Mouse (Mus musculus) embryo, embryonic 9.5 days (tissue): Measurements from ENCODE around the gene Stard9.

ENCODE experiments used
- DNase-seq: peaks from one replicate; pipeline ENCODE4 v3.0.0-alpha.2; 2017; ENCODE audit errors: extremely low spot score

Gene Stard9

DNA sequence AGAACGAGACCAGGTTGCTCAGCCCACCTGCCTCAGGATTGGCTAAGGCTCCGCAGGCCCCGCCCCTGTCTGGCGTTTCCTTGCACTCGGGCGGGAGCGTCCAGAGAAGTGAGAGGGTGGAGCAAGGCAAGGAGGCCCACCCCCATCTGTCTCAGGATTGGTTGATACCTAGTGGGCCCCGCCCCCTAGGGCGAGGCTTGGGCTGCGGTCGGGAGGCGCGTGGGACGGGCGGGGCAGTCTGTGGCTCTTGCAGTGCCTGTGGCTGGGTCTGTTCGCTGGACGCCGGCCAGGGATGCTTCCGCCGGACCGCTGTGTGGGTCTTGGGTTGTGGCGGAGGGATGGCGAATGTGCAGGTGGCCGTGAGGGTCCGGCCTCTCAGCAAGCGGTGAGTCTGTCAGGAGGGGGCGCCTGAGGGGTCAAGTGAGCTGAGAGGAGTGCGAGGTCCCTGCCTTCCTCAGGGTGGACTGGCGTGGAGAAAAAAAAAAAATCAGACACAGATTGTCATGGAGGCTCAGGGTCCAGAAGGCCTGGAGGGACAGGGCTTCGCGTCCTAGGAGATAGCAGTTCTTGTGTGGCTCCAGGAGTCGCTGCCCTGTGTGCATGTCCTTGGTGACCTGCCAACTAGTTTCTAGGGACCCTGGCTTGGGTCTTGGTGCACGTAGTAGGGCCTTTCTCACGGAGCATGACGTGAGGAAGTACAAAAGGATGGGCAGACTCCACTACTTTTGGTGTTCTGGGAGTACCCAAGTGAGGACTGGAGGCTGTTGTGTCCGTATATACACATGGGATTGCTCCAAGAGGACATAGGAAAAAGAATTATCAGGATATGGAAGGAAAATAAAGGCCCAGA, at the start of gene Stard9:
Gene Stard9 (plus strand): TSS at position 236 of the 850 bp plus-strand sequence.
- peak; percentile 97 for DNase-seq

DNA sequence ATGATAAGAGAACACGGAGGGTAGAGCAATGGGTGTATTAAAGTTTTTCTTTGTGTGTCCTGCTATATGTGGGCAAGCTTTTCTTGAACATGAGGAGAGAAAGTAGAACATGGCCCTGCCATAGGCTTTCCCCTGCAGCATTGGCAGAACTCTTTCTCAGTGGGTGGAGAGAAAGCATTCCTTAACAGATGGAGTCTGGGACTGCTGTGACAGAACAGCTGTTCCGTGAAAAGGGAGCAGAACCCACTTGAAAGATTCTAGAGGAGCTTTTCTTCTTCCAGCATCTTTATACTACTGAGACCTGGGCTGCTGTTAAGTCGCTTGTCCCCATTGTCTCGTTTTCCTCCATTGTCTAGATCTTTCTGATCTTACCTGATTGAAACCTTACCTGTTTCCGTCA, 39.2 kb upstream of the Stard9 start:
- DNase-seq = no peak

DNA sequence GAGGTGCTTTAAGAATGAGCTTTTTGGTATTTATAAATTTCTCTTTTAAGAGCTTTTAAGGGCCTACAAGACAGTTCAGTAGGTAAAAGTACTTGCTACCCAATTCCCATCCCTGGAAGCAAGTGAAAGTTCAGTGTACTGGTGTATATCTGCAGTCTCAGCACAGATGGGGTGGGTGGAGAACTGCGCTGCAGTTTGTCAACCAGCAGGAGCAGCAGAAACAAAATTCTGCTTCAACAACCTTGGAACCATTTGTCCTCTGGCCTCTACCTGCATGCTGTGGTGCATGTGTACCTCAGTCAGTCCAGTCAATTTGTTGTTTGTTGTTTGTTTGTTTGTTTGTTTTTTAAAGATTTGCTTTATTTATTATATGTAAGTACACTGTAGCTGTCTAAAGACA, 36.7 kb upstream of the Stard9 start:
- no peak for DNase-seq

GRCm38 (mm10) chr2:120597734-120598133, 31.2 kb upstream of the Stard9 start:
- no peak for DNase-seq

DNA sequence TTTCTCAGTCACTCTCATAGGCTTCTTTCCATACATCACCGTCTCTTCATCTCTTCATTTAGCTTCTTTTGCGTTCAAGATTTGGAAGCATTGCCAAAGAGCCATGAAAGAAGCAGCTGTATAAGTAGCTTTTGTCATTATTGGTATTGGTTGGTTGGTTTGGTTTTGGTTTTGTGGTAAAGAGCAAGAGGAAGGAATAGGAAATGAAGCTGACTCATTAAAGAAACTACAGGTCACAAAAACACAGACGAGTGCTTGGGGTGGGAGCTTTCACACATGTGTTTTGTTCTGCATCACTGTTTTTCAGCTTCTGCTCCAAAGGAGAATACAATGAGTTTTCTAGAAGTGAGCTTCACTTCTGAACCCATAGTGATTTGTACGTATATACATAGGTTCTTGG, 29.4 kb upstream of the Stard9 start:
- no peak for DNase-seq

DNA sequence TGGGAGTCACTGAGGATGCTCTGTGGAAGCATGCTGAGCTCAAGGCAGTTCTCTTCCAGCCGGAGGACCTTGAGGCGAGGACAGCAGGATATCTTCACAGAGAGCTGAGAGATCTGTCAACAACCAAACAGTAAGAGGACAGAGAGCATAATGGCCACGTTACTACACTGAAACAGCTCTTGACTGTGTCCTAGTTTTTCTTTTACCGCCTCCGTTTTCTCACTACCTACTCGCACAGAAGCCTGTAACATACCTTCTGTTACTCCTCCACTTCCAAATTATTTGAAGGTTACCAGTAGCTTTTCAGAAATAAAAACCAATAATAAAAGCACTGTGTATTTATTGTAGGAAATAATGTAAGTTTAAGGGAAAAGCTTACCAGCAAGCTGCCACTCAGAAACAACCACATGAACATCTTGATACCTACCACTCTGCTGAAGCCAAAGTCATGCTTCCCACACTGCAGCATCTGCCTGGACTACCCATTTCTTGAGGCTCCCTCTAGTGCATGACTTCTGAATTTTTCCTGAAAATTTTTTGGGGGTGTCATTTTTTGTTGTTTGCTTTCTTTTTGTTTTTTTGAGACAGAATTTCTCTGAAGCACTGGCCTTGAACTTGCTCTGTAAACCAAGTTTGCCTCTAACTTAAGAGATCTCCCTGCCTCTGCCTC, 22.8 kb upstream of the Stard9 start:
- DNase-seq = no peak

DNA sequence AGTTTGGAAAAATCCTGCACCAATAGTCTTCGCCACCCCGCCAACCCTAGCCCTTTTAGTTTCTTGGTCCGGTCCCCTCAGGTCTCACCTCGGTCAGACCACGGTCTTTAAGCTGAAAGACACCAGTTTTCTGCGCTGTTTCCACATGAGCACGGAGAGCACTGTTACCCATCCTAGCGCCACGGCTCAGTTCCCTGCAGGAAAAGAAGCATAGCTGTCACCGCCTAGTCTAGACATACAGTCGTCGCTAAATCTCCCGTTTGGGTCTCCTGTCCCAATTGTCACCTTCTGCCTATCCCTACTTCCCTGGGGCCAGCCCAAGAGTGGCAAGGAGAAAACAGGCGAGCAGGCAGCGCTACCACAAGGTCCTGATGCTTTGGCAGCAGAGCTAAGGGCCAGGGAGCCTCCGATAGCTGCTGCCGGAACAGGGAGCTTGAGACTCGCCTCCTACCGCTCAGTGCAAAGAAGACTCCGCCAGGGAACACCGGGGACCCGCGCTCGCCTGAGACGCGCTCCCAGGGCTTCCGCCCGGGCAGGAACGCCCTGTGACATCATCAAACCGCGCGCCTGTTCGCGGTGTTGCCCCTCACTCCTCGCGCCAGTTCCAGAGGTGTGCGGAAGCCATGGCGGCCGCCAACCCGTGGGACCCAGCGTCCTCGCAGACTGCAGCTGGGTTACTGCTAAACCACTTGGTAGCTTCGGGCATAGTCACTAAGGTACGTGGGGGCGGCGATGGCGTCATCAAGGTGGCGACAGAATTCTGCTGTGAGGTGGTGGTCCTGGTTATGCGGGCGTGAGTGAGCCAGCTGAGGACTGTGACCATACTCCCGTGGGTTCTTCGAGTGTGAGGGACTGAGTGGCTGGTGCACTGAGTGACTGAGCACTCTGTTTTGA, 19.8 kb upstream of the Stard9 start, which contains the start of the genes Haus2 and Lrrc57:
Gene Haus2 (plus strand): TSS at position 554 of the 894 bp plus-strand sequence.
Gene Lrrc57 (minus strand): TSS at position 691 of the 894 bp plus-strand sequence.
- DNase-seq = peak; percentile 94

- DNase-seq = no peak
Observed at GRCm38 (mm10) chr2:120616279-120617163, 12.4 kb upstream of the Stard9 start.

DNA sequence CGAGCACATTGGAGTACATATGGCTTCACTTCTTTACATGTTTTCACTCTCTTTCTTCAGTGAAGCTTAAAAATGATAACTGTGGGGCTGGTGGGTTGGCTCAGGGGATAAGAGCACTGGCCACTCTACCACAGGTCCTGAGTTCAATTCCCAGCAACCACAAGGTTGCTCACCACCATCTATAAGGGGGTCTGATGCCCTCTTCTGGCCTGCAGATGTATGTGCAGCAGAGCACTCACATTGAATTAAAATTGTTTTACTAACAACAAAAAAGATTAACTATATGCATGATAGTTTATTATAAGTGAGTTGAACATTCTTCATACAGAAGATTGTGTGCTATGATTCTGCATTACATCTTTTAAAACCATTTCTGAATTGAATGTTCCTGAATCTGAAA, 9.4 kb upstream of the Stard9 start:
- DNase-seq = no peak

DNA sequence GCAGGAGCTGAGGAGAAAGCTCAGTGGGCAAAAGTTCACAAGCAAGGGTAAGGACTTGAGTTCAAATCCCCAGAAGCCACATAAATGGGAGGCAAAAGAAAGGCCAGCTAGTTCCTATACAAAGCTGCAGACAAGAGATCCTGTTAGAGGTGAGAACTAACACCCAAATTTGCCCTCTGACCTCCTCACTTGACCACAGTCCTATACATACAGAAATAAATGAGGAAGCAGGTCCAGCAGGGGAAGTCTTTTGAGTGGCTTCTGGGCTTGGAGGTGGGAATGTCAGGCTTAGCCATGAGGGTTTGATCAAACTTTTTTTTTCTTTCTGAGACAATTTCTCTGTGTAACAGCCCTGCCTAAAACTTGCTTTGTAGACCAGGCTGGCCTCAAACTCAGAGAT, 6.0 kb upstream of the Stard9 start:
- DNase-seq = no peak

DNA sequence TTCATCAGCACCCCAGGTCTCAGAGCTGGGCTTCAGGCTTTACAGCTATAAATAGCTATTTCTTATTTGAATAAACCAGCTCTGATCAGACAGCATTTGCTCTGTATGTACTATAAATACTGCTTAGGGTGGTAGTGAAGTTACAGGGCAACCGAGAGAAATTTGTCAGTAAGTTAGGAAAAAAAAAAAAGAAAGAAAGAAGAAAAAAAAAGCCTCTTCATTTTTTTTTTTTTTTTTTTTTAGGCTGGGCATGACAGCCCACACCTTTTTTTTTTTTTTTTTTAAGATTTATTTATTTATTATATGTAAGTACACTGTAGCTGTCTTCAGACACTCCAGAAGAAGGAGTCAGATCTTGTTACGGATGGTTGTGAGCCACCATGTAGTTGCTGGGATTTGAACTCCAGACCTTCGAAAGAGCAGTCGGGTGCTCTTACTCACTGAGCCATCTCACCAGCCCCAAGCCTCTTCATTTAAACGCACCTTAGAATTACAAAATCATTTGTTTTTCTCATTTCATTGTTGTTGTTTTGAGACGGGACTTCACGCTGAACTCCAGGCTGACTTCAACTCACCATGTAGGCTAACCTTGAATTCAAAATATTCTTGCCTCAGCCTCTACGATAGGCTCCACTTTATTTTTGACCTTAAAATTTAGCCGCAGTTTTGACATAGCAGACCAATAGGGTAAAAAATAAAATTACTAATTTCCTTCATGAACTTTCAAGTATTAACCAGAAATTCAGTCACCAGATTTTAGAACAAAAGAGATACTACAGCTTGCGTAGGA, 650 bp upstream of the Stard9 start:
- DNase-seq = no peak

- DNase-seq = no peak
Observed at GRCm38 (mm10) chr2:120630246-120630645, 1.3 kb downstream of the Stard9 start.

DNA sequence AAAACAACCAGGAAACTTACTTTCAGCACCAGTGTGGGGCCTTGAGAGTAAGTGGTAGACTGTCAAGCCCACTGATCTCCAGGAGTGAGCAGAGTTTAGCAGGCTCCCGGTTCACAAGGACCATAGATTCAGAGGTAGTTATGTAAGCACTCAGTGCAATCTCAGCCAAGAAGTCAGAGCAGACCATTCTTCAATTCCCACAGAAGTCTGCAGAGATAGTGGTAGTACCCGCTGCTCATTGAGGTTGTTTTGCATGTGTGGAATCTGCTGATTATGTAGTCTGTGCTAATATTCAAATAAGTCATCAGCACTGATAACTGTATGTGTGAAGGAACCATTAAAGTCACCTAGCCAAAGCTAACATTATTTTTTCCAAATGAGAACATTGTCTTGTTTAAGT, 1.7 kb downstream of the Stard9 start:
- no peak for DNase-seq

DNA sequence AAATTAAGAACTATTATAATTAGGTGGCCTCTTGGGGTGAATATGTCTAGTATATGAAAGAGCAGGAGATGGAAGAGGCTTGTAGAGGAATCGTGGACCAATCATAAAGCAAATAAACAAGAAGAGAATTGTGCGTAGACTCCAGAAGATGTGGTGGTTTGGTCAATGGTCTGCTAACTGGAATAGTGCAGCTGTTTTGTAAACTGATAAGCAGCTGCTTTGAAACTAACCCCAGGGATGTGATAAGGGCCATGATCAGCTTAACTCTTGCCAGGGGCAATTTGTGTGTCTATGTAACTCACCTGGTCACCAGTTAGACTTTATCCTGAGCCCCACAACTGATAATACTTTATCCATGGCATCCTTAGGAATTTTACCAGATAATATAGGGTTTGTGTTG, 2.6 kb downstream of the Stard9 start:
- no peak for DNase-seq

DNA sequence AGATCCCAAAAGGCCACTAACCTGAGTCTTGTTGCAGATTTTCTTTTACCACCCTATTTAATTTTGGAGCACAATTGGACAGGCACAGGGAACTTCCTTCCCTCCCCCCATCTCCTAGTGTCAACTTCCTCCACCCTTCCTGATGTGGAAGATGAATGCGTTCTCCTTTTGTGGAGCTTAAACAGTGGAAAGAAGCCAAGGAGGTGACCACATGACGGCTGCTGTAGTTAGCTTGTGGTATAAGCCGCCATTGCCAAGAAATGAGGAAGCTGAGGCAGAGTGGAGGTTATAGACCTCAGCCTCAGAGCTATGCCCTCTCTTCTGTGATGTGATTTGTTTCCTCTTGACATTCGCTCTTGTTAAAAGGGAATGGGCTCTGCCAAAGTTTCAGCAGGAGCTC, 3.0 kb downstream of the Stard9 start:
- no peak for DNase-seq

DNA sequence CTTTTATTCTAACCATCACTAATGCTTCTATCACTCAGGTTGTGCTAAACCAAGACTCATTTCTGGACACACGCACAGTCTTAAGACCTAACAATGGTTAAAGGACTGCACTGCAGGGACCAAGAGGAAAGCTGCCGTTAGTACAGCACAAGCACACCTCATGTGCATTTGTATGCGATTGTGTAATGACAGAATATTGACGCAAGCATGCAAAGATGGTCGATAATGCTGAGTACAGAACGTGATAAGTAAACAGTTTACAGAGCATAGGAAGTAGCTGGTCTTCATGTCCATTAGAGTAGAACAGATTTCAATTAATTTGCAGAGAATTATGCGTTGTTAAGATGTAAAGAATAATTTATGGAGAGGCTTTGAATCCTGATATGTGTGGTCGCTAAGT, 11.9 kb downstream of the Stard9 start:
- no peak for DNase-seq

GRCm38 (mm10) chr2:120643836-120644235, 14.9 kb downstream of the Stard9 start:
- no peak for DNase-seq

DNA sequence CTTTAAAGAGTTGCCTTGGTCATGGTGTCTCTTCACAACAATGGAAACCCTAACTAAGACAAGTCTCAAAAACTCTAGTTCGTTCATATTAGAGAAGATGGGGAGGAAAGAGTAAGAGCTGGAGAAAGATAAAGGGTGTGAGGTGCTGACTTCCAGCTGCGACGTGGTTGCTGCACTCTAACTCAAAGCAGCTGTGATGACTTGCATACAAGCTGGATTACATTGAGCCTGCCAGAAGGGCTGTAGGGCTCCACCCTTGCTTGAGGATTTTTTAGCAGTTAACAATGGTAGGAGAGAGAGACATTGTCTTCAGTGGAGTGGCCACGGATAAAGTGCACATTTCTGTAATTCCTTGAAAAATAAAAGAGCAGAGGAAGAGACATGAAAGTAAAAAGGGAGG, 17.9 kb downstream of the Stard9 start:
- DNase-seq = no peak

DNA sequence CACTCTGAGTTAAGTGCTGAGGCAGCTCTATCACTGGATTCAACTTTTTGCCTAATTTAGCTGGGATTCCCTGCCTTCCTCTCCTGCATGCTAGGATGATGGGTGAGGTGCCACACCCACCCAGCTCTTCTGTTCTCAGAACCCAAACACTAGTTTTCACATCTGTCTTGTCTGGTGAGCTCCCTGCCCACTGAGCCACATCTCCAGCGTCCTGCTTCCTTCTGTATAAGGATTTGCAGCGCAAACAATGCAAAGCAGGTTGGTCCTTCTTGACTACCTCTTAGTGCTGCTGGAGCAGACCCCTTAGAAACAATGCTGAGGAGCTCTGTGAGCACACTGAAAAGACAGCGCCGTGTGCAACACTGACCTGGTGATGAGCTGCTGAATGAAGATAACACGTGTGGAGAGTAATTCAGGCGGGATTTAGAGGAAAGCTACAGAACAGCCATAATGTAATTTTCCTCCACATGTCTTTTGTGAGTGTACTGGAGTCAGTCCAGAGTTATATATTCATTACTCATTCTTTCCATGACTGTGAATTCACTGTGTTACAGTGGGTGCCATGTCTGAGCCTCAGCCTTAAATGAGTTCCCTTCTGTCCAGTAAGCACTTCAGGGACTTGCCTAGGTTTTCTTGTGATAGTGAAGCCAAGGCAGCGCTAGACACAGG, 23.5 kb downstream of the Stard9 start:
- no peak for DNase-seq

GRCm38 (mm10) chr2:120652925-120653284, 24.0 kb downstream of the Stard9 start:
- DNase-seq = no peak
